Mouse (Mus musculus): ENCODE results near the gene Atp23.

The Atp23 gene

DNA sequence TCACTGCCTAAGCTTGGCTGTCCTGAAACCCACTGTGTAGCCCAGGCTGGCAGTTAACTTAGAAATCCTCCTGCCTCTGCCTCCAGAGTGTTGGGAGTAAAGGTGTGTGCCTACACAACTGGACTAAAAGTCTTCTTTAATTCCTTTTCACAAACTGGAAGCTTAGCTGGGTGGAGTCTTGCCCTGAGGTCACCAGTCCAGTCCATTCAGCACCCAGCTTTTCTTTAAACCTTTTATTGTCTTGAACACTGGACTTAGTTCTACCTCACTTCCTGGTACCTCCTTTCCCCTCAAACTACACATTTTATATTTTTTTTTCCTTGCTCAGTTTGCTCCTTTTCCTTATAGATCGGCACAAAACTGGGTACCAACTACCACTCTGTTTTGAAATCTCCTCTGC, 10.3 kb upstream of the Atp23 start:
- no peak for DNase-seq (ENCODE audit: low spot score in 2 of 2)

DNA sequence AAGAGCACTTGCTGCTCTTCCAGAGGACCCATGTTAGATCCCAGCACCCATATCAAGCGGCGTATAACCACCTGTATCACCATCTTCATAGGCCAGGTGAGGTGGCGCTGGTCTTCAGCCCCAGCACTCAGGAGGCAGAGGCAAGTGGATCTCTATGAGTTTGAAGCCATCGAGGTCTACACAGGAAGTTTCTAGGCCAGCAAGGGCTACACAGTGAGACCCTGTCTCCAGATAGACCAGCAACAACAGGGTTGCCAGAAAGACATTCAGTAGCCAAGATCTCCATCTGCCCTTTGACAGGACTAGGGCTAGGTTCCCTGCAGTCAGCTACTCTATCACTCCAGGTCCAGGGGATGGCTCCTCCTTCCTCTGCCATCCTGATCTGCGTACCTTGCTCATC, 5.7 kb upstream of the Atp23 start:
- DNase-seq (ENCODE audit: low spot score in 2 of 2), result no peak

DNA sequence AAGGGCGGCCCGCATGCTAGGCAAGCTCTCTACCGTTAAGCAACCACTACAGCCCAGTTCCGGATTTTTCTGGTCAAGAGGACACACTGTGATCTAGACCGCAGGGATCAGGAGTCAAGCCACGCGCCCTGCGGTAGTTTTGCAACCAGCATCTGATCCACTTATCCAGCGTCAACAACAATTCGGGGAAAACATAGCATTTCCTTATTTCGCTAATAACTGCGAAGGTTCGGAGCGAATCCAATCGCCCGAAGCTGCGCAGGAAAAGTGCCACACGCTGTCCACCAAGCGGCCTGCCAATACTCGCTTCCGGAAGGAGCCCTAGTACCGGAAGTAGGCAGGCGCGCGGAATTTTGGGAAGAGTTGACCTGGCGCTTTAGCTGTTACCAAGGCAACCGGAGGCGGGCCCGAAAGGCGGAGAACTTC, 4.5 kb upstream of the Atp23 start:
- DNase-seq (ENCODE audit: low spot score in 2 of 2), result peak; percentile 87 to 91

DNA sequence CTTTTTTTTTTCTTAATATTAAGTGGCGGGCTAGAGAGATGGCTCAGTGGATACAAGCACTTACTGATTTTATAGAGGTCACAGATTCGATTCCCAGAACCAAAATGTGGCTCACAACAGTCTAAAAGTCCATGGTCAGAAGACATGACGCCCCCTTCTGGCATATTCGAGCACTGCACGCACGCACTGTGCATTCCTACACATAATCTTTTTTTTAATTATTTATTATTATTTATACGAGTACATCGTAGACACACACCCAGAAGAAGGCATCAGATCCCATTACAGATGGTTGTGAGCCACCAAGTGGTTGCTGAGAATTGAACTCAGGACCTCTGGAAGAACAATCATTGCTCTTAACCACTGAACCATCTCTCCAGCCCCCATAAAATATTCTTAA, 3.9 kb upstream of the Atp23 start:
- DNase-seq (ENCODE audit: low spot score in 2 of 2), result no peak

DNA sequence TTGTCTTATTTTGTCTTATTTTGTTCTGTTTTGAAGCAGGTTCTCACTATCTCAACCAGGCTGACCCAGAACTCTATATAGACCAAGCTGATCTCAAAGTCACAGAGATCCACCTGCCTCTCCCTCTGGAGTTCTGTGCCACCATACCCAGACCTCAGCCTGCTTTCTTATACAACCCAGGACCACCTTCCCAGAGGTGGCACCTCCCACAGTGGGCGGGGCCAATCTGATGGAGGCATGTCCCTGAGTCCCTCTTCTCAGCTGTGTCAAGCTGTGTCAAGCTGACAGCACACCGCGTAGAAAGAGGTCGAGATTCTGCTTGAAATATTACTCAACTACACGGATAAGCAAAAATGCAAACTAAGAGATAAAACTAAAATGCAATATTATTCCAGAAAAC, 3.1 kb upstream of the Atp23 start:
- DNase-seq (ENCODE audit: low spot score in 2 of 2), result no peak

DNA sequence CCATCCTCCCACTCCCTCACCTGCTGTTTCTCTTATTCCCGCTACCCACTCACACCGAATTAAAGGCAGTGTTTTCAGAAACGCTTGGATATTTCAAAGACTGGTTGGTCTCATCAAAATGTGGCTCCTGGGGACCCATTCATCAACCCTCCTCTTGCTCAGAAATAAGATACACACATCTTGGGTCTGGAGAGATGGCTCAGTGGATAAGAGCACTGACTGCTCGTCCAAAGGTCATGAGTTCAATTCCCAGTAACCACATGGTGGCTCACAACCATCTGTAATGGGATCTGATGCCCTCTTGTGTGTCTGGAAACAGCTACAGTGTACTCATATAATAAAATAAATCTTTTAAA, 311 bp upstream of the Atp23 start:
- no peak for DNase-seq (ENCODE audit: low spot score in 2 of 2)

DNA sequence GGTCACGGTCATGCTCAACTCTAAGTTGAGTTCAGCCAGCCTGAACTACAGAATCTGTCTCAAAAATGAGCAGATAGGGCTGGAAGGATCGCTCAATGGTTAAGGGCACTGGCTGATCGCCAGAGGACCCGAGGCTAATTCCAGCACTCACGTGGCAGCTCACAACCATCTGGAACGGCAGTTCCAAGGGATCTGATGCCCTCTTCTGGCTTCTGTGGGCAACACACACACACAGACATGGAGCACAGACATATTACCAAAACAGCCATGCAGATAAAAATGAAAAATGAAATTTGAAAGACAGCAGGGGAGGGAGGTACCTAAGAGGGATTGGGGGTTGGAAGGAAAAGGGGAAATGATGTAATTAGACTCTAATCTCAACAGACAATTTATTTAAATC, 5.3 kb downstream of the Atp23 start:
- no peak for DNase-seq (ENCODE audit: low spot score in 2 of 2)

DNA sequence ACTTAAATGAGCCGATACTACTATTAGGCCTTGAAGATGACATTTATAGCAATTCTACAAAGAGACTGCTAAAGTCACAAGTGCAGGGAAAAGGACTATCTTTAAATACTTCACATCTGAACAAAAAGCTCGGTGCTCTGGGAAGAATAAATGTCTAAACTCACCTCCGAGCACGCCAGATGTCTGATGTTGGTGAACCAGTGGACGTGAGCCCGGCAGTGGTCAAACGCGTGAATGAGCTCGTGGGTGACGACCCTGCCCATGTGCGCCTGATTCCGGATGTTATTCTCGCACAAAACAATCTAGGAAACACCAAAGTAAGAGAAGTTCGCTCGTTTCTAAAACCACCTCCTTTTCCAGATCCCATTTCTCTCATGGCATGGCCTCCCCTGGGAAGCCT, 7.1 kb downstream of the Atp23 start:
- DNase-seq (ENCODE audit: low spot score in 2 of 2), result no peak

DNA sequence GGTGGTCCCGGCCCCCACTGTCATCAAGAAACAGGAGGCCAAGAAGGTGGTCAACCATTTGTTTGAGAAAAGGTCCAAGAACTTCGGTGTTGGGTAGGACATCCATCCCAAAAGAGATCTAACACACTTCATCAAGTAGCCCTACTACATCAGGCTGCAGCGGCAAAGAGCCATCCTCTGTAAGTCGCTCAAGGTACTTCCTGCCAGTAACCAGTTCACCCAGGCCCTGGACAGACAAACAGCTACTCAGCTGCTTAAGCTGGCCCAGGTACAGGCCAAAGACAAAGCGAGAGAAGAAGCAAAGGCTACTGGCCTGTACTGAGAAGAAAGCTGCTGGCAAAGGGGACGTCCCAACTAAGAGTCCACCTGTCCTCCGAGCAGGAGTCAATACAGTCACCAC, 8.0 kb downstream of the Atp23 start:
- no peak for DNase-seq (ENCODE audit: low spot score in 2 of 2)

DNA sequence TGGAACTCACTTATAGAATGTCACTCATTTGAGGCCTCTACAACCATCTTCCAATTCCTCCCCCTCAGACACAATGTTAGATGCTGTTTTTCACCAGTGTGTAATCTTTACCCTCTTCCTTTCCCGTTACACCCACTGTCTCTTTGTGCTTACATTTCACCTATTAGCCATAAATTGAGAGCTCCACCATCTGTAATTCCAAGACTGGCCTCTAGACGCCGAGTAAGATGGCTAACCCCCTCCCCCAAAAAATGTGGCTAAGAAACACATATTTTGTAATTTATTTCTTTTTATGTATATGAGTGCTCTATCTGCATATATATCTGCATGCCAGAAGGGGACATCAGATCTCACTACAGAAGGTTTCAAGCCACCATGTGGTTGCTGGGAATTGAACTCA, 27.4 kb downstream of the Atp23 start:
- DNase-seq (ENCODE audit: low spot score in 2 of 2), result no peak

DNA sequence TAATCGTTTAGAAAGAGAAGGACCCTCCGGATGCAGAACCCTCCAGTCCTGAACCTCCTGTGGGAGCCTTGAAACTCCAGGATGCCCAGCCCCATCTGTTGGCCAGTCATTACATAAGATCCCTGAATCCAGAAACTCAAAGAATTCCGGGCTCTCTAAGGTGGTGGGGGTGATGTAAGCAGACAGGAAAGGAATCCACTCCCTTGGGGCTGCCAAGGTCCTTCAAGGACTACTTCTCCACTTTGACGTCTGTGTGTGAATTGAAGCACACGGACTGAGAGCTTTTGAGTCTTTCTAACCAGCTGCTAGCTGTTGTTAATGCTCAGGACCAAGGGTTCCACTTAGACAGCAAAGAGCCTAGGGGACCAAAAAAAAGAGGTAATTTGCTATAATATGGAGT, 28.9 kb downstream of the Atp23 start:
- no peak for DNase-seq (ENCODE audit: low spot score in 2 of 2)

DNA sequence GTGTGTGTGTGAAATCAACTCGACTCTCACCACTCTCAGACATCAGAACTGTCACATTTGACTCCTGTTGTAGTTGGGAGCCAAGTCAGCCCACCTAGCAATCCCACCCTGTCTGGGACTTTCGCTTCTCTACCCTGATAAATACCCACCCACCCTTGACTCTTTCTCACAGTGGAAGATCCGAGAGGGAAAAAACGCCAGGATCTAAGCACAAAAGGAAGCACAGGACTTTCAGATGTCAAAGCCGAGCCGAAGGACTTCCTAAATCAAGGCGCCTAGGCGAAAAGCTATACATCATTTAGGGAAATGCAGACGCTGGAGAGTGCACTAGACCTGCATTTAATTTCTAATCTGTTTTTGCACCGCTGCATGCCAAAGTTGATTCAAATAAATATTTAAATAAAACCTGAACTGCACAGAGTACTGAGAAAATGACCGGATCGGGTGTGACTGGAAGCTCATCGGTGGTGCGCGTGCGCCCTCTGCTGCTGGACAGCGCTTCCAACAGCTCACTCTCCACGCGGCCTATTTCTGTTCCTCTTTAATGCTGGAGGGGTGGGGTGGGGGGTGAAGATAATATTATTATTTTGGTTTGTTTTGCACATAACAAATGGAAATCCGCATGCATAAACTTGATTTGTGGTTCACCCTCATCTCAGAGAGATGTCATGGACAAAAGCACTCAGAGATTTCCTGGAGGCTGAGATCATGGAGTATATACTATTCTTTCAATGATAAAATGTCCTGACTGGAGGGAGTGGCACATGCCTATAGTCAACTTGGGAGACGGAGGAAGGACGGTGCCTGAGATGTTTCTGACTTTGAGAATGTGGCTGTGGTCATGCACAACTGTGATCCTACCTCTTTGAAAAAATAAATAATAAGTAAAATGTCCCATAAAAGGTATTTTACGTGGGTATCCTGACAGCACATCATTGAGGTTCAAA, 31.5 kb downstream of the Atp23 start:
- DNase-seq (ENCODE audit: low spot score in 2 of 2), result peak; percentile 34 to 45

DNA sequence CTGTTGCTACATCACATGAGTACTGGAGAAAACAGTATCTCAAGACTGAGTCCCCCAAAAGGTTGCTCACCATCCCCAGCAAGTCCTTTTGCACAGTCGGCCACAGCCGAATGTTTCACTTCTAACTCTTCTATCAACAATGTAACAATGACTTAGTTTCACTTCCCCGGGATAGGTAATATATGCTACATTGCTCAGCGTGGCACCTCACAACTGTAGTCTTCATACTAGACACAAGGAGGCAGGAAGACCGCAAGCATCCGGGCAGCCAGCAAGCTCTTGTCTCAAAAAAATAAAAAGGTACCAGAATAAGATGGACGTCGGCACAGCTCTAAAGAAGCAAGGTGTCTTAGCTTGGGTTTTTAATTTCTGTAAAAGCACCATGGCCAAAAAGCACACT, 35.9 kb downstream of the Atp23 start:
- DNase-seq (ENCODE audit: low spot score in 2 of 2), result no peak

DNA sequence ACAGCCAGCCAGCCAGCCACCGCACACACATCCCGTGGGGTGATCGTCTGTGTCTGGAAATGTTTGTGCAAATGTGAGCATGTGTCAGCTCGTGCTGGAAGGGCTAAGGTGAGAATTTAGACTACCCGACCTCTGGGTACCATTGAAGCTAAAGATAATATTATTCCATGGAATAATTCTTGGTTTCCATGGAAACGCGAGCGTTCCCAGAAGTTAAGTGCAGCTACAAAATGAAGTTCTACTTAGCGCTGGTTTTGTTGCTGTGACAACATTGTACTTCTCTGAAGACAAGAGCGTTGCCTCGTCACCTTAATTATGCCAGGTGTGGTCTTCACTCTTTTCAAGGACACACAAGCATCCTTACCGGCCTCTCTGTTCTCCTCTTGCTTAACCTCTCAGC, 39.0 kb downstream of the Atp23 start:
- no peak for DNase-seq (ENCODE audit: low spot score in 2 of 2)

DNA sequence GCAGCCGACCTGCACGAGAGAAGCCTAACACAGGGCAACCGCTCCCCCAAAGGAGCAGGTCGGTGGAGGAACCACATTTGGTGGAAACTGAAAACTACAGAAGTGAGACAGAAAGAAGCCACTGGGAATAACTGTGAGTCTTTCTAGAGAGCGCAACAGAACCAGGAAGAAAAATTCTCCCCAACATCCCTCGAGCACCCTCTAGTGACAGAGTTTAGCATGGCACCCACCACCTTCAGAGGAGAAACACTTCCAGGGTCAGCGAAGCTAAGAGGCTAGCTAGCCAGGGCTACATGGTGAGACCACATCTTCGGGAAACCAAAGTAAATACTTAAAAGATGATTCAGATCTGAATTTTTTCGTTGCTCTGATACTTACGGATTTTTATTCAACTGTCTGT, 47.9 kb downstream of the Atp23 start:
- DNase-seq (ENCODE audit: low spot score in 2 of 2), result no peak

DNA sequence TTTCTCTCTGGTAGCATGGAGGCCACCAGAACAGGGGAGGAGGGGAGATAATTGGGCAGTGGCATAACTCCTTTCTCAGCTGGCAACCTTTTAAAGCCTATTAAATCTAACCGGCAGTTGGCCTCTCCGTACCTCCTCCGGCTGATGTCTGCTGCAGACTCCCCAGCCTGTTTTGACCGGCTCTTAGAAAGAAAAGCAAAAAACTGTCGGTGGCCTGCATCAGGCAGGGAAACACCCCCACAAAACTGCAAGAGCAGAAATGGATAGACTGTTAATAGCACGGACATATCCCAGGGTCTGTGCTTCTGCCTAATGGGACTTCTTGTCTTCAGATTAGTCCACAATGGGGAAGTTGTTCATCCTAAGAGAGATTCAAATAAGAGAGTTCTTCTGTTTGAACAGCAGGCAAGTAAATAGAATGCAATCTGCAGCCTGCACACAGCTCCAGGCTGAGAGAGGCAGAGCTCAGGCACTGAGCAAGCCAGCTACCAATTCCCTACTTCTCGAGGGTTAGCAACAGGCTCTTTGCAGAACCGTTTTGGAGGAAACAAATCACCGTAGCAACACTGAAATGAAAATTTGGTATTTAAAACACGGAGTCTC, 55.7 kb downstream of the Atp23 start:
- DNase-seq (ENCODE audit: low spot score in 2 of 2), result no peak

DNA sequence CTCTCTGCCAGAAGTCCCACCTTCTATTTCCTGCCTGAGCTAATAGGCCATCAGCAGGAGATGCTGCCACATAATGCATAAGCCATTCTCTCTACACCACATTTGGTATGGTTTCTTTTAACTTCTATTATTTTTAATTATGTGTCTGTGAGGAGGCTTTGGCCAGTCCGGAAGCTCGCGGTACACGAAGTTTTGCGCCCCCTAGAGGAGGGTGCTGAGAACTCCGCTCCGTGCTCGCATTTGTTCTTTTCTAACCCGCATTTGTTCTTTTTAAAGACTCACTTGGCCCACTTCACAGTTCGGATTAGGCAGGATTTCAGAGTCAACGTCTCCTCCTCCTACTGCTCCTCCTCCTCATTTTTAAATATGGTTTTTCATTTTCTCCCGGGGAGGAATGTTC, 56.5 kb downstream of the Atp23 start:
- no peak for DNase-seq (ENCODE audit: low spot score in 2 of 2)

DNA sequence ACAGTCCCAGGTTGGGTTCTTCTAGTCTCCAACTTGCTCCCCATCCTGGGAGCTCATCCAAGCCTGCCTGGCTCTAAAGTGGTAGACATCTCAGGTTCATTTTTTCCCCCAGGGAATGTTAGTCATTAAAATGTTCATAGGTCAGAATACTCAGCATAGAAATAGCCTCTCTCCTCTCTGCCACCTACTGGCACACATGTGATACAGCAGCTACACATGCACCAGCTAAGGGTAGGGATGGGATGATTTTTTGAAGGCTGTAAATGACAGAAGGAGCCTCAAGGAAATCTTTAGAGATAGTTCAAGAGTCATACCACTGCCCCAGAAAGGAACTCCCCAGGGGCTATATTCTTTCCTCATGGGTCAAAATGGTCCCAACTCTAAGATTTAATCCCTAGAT, 60.9 kb downstream of the Atp23 start:
- no peak for DNase-seq (ENCODE audit: low spot score in 2 of 2)

DNA sequence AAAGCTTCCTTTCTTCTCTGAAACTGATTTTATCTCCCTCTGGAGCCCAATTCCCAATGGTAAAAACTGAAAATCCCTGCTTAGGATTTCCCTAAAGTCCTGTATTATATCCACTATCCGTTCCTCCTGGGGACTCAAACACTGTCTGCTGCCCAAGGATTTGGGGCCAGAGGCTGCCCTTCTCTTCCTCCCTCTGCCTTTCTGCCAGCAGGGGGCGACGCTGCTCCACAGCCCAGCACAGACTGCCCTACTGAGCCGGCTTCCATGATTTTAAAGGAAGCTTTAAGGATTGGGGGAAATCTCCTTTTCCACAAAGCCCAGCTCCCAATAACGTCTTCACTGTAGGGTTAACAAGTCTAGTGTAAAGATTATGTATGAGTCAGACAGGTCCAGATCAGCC, 68.1 kb downstream of the Atp23 start:
- DNase-seq (ENCODE audit: low spot score in 2 of 2), result no peak

DNA sequence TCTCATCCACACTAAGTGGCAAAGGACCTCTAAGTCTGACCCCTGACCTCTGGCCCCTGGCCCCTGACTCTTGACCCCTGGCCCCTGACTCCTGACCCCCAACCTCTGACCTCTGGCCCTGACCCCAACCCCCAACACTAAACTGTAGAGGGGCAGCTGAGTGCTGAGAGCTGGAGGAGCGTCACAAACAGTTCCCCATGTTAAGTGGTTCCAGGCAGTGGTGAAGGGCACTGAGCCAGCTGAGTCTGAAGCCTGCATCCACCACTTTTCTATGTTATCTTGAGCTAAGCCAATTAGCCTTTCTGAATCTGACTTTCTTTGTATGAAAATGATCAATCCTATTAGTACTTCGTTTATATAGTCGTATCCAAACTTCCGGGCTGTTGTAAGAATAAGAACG, 69.8 kb downstream of the Atp23 start:
- no peak for DNase-seq (ENCODE audit: low spot score in 2 of 2)

DNA sequence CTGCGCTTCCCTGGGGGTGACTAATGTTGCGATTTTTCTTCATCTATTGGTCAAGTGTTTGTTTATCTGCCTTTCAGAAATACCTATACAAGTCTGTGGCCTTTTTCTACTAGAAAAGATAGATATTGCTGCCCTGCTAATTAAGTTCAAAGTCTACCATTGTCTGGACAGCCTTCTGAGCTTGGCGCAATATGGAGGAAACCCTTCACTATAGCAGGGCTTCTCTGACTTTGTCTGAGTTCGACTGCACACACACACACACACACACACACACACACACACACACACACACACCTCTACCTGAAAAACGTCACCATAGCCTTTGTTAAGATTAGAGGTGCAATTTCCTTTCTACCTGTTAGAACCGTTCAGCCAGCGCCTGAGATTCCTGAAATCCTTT, 72.5 kb downstream of the Atp23 start:
- DNase-seq (ENCODE audit: low spot score in 2 of 2), result no peak

DNA sequence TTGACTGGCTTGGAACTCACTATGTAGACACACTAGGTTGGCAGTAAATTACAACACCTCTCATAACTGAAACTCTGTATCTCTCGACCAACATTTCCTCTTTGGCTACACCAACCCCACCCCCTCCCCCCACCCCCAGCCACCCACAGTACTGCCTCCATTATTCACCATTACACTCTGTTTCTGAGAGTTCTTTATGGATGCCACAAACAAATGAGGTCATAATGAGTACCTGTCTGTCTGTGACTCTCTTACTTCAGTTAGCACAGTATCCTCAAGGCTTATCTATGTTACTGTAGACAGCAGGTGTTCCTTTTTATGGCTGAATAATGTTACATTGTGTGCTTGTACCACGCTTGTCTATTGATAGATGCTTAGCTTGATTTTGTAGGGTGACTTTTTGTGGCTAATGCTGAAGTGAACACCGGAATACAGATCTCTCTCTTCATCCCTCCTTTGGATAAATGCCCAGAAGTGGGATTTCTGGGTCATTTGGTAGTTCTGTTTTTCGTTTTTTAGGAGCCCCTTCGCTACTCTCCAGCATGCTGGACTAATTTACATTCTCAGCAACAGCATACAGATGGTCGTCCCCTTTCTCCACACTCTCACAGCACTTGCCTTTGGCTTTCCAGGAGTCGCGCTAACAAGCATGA, 73.1 kb downstream of the Atp23 start:
- DNase-seq (ENCODE audit: low spot score in 2 of 2), result no peak

DNA sequence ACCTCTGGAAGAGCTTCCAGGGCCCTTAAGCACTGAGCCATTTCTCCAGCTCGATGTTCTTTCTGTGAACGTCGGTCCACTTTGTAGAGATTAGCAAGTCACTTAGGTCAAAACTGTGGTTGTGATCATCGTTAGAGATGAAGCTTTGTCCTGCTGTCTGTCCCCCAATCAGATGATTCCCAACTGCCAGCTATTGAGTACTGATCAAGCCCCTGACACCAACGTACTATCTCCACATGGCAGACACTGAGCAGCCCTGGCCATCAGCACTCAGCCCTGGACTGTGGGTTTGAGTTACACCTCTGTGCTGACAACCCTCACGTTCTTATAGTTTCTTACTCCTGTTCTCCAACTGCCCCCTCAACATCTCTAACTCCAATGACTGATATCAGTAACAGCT, 74.2 kb downstream of the Atp23 start:
- no peak for DNase-seq (ENCODE audit: low spot score in 2 of 2)
